Comparison of ENCODE assay signal across 19 mouse cellular contexts in genomic region chr11:45817996-45818395, GRCm38 (mm10). TPM values are rescaled to one million over a fixed set of nuclear protein-coding genes. Genes with fewer than 3 reads are reported as not detected.
DNase-seq lines count a peak whose midpoint lies in the region; ATAC-seq and TF ChIP-seq lines count a peak whose summit lies in the region.
"Had no signal": no experiment of that assay in that cellular context is flagged by ENCODE, and none has a peak within 500 bp of the region (broad histone marks: within the 10 kb centered on the region; RNA-seq: fewer than 3 reads in every experiment).

No protein-coding gene starts in this region.

- 0 out of 2 replicates have a peak, but pooled peaks have one; percentile 35 for ATAC-seq in neural tube, embryonic 15.5 days (ENCODE audit: low FRiP score)
- peak; percentile 29; the same call in 1 of the 2 replicates for ATAC-seq in stomach, embryonic 16.5 days (ENCODE audit: insufficient read depth, low FRiP score)
- ATAC-seq in forebrain, postnatal 0 days, result no peak
- ATAC-seq: CD4-positive, CD25-positive, alpha-beta regulatory T cell, adult 4 months had no signal

- DNase-seq in adrenal gland, adult (ENCODE audit: inconsistent age in 2 of 2, low spot score in 1 of 2), result peak; percentile 18 to 38
- DNase-seq in adrenal gland, postnatal 36 days, result no peak
- DNase-seq in heart, embryonic 10.5 days (ENCODE audit: low spot score), result peak; percentile 38
- DNase-seq in heart, postnatal 10 days, result no peak
- DNase-seq in neural tube, embryonic 10.5 days (ENCODE audit: extremely low spot score, low spot score), result no peak
- DNase-seq in forebrain, postnatal 0 days, result no peak
- DNase-seq: adrenal gland, postnatal 10 days; cerebellum, adult 8-10 months; embryo, embryonic 11 days; heart, adult 11 months; kidney, adult 9 months; kidney, postnatal 4 days; right cerebral cortex, postnatal 25 days had no signal

- no peak overlapping the region for H3K9ac ChIP-seq in neural tube, embryonic 15.5 days (replicated peaks)
- H3K9ac ChIP-seq in stomach, embryonic 16.5 days (ENCODE audit: low read length), result no peak overlapping the region
- H3K9ac ChIP-seq in forebrain, postnatal 0 days, result no peak overlapping the region
- H3K9ac ChIP-seq: limb, embryonic 13.5 days had no signal

- H3K4me2 ChIP-seq in neural tube, embryonic 15.5 days, result no peak overlapping the region
- no peak overlapping the region for H3K4me2 ChIP-seq in stomach, embryonic 16.5 days (ENCODE audit: low read depth, low read length)
- no peak overlapping the region for H3K4me2 ChIP-seq in forebrain, postnatal 0 days (ENCODE audit: low read depth)
- H3K4me2 ChIP-seq: limb, embryonic 13.5 days had no signal

- H3K9me3 ChIP-seq in heart, embryonic 10.5 days, result no peaks in the 10 kb centered on the region
- H3K9me3 ChIP-seq in neural tube, embryonic 15.5 days (replicated peaks), result no peaks in the 10 kb centered on the region
- H3K9me3 ChIP-seq in stomach, embryonic 16.5 days (replicated peaks; ENCODE audit: control insufficient read depth, low read length), result no peaks in the 10 kb centered on the region
- no peaks in the 10 kb centered on the region for H3K9me3 ChIP-seq in forebrain, postnatal 0 days (ENCODE audit: low read length)
- H3K9me3 ChIP-seq: forebrain, embryonic 10.5 days; G1E; limb, embryonic 13.5 days had no signal

- H3K4me3 ChIP-seq in heart, embryonic 10.5 days, result no peak overlapping the region
- no peak overlapping the region for H3K4me3 ChIP-seq in neural tube, embryonic 15.5 days (replicated peaks)
- no peak overlapping the region for H3K4me3 ChIP-seq in stomach, embryonic 16.5 days (replicated peaks; ENCODE audit: low read length)
- H3K4me3 ChIP-seq in forebrain, postnatal 0 days (ENCODE audit: low read depth, low read length), result no peak overlapping the region
- H3K4me3 ChIP-seq: forebrain, embryonic 10.5 days; limb, embryonic 13.5 days had no signal

- H3K27me3 ChIP-seq in heart, embryonic 10.5 days (ENCODE audit: insufficient read depth, poor library complexity, severe bottlenecking), result no peaks in the 10 kb centered on the region
- no peaks in the 10 kb centered on the region for H3K27me3 ChIP-seq in neural tube, embryonic 15.5 days (replicated peaks)
- no peaks in the 10 kb centered on the region for H3K27me3 ChIP-seq in stomach, embryonic 16.5 days (ENCODE audit: control insufficient read depth, insufficient read depth, low read length)
- H3K27me3 ChIP-seq in forebrain, postnatal 0 days (ENCODE audit: insufficient read depth, low read length), result no peaks in the 10 kb centered on the region
- H3K27me3 ChIP-seq: limb, embryonic 13.5 days had no signal

- WGBS in heart, embryonic 10.5 days, result 57% methylated on average over 3 of the region's 3 CpGs
- WGBS in neural tube, embryonic 15.5 days, result 57% methylated on average over 3 of the region's 3 CpGs
- 20% methylated on average over 3 of the region's 3 CpGs for WGBS in stomach, embryonic 16.5 days
- 62% methylated on average over 3 of the region's 3 CpGs for WGBS in forebrain, postnatal 0 days

- H3K36me3 ChIP-seq in heart, embryonic 10.5 days, result no peaks in the 10 kb centered on the region
- no peaks in the 10 kb centered on the region for H3K36me3 ChIP-seq in neural tube, embryonic 15.5 days
- H3K36me3 ChIP-seq in stomach, embryonic 16.5 days (ENCODE audit: control insufficient read depth, insufficient read depth, low read length), result no peaks in the 10 kb centered on the region
- H3K36me3 ChIP-seq in forebrain, postnatal 0 days (ENCODE audit: insufficient read depth), result no peaks in the 10 kb centered on the region
- H3K36me3 ChIP-seq: forebrain, embryonic 10.5 days; G1E; limb, embryonic 13.5 days had no signal

- H3K27ac ChIP-seq in heart, embryonic 10.5 days, result no peak overlapping the region
- no peak overlapping the region for H3K27ac ChIP-seq in neural tube, embryonic 15.5 days (replicated peaks)
- H3K27ac ChIP-seq in stomach, embryonic 16.5 days (ENCODE audit: low read length), result no peak overlapping the region
- no peak overlapping the region for H3K27ac ChIP-seq in forebrain, postnatal 0 days (ENCODE audit: low read depth, low read length)
- H3K27ac ChIP-seq: forebrain, embryonic 10.5 days; limb, embryonic 13.5 days had no signal

- intact Hi-C loops in heart, postnatal 10 days (cut with DNase I), result no loop called here

- no peaks in the 10 kb centered on the region for H3K4me1 ChIP-seq in heart, embryonic 10.5 days
- no peaks in the 10 kb centered on the region for H3K4me1 ChIP-seq in neural tube, embryonic 15.5 days
- no peaks in the 10 kb centered on the region for H3K4me1 ChIP-seq in stomach, embryonic 16.5 days (ENCODE audit: control insufficient read depth, insufficient read depth, low read length)
- H3K4me1 ChIP-seq in forebrain, postnatal 0 days (ENCODE audit: insufficient read depth), result no peaks in the 10 kb centered on the region
- H3K4me1 ChIP-seq: forebrain, embryonic 10.5 days; limb, embryonic 13.5 days had no signal

- no peak for TF ChIP-seq CTCF in forebrain, postnatal 0 days (IDR thresholded peaks at IDR 0.05; ENCODE audit: low read depth)

RNA-seq across cellular contexts. Expression of gene Clint1, which starts 33.9 kb away (rescaled TPM):
- 10 to 100 TPM; 74.1 to 92.9 TPM for total RNA-seq in adrenal gland, postnatal 36 days (2021)
- 69.6 and 80.0 TPM in 2 replicates for polyA plus RNA-seq in heart, embryonic 10.5 days (2016; fragmentation: Nextera tagmentation; extraction: Ambion mirVana)
- total RNA-seq in heart, postnatal 10 days (2021), result 10 to 100 TPM; 44.6 to 45.7 TPM
- 41.5 and 48.7 TPM in 2 replicates for polyA plus RNA-seq in neural tube, embryonic 15.5 days (2015; fragmentation: Nextera tagmentation; extraction: Ambion mirVana)
- 82.4 and 85.6 TPM in 2 replicates for polyA plus RNA-seq in stomach, embryonic 16.5 days (2015; fragmentation: Nextera tagmentation; extraction: Ambion mirVana)
- 24.7 and 32.8 TPM in 2 replicates for total RNA-seq in forebrain, postnatal 0 days (2014; rRNA removed)
- 19.4 and 28.8 TPM in 2 replicates for polyA plus RNA-seq in forebrain, postnatal 0 days (2015; fragmentation: Nextera tagmentation; extraction: Ambion mirVana)

Comparison
In these comparisons a context has a peak if more than half of its experiments do, and no peak if none do; other contexts are left out.
1. DNase-seq: peak in adrenal gland, adult (2 of 2) and heart, embryonic 10.5 days (single experiment); none in adrenal gland, postnatal 36 days (0 of 2), heart, postnatal 10 days (0 of 2), neural tube, embryonic 10.5 days (single experiment) and forebrain, postnatal 0 days (single experiment).